Mouse (Mus musculus) neutrophil, adult 5-6 weeks (primary cell): Measurements from ENCODE around the gene Bahcc1. TPM values are rescaled to one million over a fixed set of nuclear protein-coding genes. Genes with fewer than 3 reads are reported as not detected.

Experiments used
- ATAC-seq: fragments of 151-379, 151-347 bp; 2 replicates; pipeline ENCODE4 v1.8.0; 2017; ENCODE audit warnings: mild to moderate bottlenecking, moderate TSS enrichment; ENCODE audit not compliant: insufficient number of reproducible peaks, poor library complexity, low FRiP score, severe bottlenecking; ENCODE audit errors: extremely low read depth
- total RNA-seq: library from RNA; stranded (forward); fragments of 200-1000 nt; gene quantifications from 2 replicates; pipeline ENCODE4 v1.2.3, GENCODE M21; 2017

Gene Bahcc1
- total RNA-seq, 1 experiment from 2014 or later: 0.12 TPM

DNA sequence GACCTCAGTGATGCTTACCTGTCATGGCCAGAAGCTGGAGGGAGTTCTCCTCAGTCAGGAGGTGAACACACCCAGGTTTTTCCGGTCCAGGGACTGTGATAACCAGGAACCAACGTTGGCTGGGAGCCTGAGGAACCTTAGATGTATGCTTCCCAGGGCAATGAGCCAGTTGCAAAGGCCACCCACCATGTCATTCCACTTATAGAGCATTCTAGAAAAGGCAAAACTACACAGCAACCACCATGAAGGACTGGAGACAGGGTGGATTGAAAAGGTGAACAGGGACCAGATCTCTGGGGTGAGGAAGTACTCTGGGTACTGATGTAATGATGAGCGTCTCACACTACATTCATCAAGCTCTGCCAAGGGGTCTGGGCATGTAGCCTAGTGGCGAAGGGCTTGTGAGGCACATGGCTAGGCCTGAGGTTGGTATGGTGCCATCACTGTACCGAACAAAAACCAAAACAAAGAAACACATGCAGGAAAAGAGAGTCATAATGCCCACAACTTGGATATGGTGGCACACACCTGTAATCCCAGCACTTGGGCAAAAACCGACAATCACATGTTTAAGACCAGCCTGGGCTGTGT lies 102.8 kb downstream of the Bahcc1 start:
- ATAC-seq: no peak

DNA sequence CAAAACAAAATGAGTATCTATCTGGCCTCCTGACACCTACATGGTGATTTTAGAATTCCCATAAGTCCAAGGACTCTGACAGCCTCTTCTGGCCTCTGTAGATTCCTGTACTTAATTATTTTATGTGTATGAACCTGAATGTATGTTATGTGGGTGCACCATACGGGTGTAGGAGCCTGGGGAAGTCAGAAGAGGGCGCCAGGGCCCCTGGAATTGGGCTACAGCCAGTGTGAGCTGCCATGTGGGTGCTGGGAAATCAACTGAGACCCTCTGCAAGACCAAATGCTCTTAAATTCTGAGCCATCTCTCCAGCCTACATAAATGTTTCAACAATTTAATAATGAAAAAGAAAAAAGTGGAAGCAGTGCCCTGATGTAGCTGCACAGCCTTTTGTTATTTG lies 104.7 kb downstream of the Bahcc1 start:
- no peak for ATAC-seq

DNA sequence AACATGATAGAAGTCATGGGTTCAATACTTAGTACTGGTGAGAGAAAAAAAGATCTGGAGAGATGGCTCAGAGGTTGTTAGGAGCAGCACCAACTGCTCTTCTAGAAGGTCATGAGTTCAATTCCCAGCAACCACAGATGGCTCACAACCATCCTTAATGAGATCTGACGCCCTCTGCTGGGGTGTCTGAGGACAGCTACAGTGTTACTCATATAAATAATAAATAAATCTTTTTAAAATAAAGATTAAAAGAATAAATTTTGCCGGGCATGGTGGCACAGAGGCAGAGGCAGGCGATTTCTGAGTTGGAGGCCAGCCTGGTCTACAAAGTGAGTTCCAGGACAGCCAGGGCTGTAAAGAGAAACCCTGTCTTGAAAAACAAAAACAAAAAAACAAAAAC lies 106.0 kb downstream of the Bahcc1 start:
- ATAC-seq: no peak

DNA sequence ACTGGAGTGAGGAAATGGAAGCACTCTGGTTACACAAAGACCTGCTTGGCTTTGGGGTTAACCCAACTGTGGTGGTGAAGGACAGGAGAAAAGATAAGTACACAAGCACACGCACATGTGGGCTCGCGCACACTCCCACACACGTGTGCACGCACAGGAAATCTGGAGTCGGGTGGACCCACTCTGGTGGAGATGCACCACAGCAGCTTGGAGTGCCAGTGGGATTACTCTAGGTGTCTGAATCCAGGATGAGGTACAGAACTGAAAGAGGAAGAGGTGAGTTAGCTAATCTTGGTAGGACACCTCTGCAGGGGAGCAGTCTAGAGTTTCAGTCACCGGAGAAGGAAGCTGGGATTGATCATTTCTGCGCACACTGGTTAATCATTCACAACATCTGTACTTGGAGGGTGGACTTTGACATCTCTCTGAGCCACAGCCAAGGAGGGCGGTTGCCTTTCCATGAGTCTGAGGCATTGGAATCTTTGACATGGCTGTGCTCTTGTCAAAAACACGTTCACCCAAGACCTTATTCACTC lies 107.3 kb downstream of the Bahcc1 start:
- ATAC-seq: no peak

DNA sequence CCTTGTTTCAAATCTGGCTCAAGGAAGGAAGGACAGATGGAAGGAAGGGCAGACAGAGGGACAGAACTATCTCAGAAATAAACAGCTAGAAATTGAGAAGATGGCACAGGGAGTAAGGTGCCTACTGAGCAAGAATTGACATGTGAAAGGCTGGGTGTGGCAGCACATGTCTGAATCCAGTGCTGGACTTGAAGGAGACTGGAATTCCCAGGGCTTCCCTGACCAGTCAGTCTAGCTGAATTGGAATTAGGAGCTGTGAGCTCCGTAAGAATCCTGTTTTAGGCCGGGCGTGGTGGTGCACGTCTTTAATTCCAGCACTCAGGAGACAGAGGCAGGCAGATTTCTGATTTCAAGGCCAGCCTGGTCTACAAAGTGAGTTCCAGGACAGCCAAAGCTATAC lies 108.9 kb downstream of the Bahcc1 start:
- no peak for ATAC-seq

Other genes with a start within 250 kb of the Bahcc1 start
- 14.4 and 16.2 TPM in 2 replicates for gene Aatk, start 185.8 kb upstream of the Bahcc1 start, total RNA-seq
- gene Cep131, start 146.1 kb upstream of the Bahcc1 start, total RNA-seq: 6.3 and 12.6 TPM in 2 replicates
- 15.5 and 30.6 TPM in 2 replicates for gene Tepsin, start 134.2 kb upstream of the Bahcc1 start, total RNA-seq
- gene Ndufaf8, start 134.0 kb upstream of the Bahcc1 start, total RNA-seq: 8.8 and 11.3 TPM in 2 replicates
- 49.0 and 60.3 TPM in 2 replicates for gene Slc38a10, start 81.6 kb upstream of the Bahcc1 start, total RNA-seq
- gene Actg1, start 115.6 kb downstream of the Bahcc1 start, total RNA-seq: 1,411 and 1,557 TPM in 2 replicates
- gene Fscn2, start 128.6 kb downstream of the Bahcc1 start, total RNA-seq: 0.47 TPM in 1 of 2 replicates, not detected in the other
- gene Faap100, start 145.8 kb downstream of the Bahcc1 start, total RNA-seq: 13.3 and 15.6 TPM in 2 replicates
- 24.4 and 25.4 TPM in 2 replicates for gene Nploc4, start 204.8 kb downstream of the Bahcc1 start, total RNA-seq
- not detected in 2 replicates for gene Tspan10, start 209.7 kb downstream of the Bahcc1 start, total RNA-seq
- gene Pde6g, start 220.6 kb downstream of the Bahcc1 start, total RNA-seq: not detected in 2 replicates
- 5.9 and 9.5 TPM in 2 replicates for gene Oxld1, start 225.1 kb downstream of the Bahcc1 start, total RNA-seq
- 35.0 and 48.6 TPM in 2 replicates for gene Ccdc137, start 225.2 kb downstream of the Bahcc1 start, total RNA-seq
- 13.4 and 17.1 TPM in 2 replicates for gene Arl16, start 234.7 kb downstream of the Bahcc1 start, total RNA-seq